Mouse (Mus musculus): ENCODE results near the gene Susd1.

Gene Susd1

GRCm38 (mm10) chr4:59340046-59340445 lies 98.4 kb downstream of the Susd1 start:
- DNase-seq (ENCODE audit: low spot score), result no peak

- no peak for DNase-seq (ENCODE audit: low spot score)
Measured at GRCm38 (mm10) chr4:59338896-59339535, 99.4 kb downstream of the Susd1 start.

- DNase-seq (ENCODE audit: low spot score), result no peak
Measured at GRCm38 (mm10) chr4:59337533-59337885, 100.9 kb downstream of the Susd1 start.

GRCm38 (mm10) chr4:59336846-59337532 lies 101.4 kb downstream of the Susd1 start:
- DNase-seq (ENCODE audit: low spot score), result no peak

- no peak for DNase-seq (ENCODE audit: low spot score)
Measured at GRCm38 (mm10) chr4:59336439-59336809, 102.0 kb downstream of the Susd1 start.

- DNase-seq (ENCODE audit: low spot score), result peak; percentile 48
Measured at GRCm38 (mm10) chr4:59335616-59336438, 102.6 kb downstream of the Susd1 start.

- no peak for DNase-seq (ENCODE audit: low spot score)
Measured at GRCm38 (mm10) chr4:59335101-59335500, 103.3 kb downstream of the Susd1 start.

- DNase-seq (ENCODE audit: low spot score), result no peak
Measured at GRCm38 (mm10) chr4:59334236-59334635, 104.2 kb downstream of the Susd1 start.

- DNase-seq (ENCODE audit: low spot score), result no peak
Measured at GRCm38 (mm10) chr4:59333424-59333895, 105.0 kb downstream of the Susd1 start.

- no peak for DNase-seq (ENCODE audit: low spot score)
Measured at GRCm38 (mm10) chr4:59332691-59333423, 105.6 kb downstream of the Susd1 start.

GRCm38 (mm10) chr4:59332089-59332488 lies 106.3 kb downstream of the Susd1 start:
- no peak for DNase-seq (ENCODE audit: low spot score)

GRCm38 (mm10) chr4:59331633-59332032 lies 106.8 kb downstream of the Susd1 start:
- DNase-seq (ENCODE audit: low spot score), result peak; percentile 62

GRCm38 (mm10) chr4:59330961-59331604 lies 107.3 kb downstream of the Susd1 start:
- DNase-seq (ENCODE audit: low spot score), result no peak

GRCm38 (mm10) chr4:59329461-59330304 lies 108.8 kb downstream of the Susd1 start:
- no peak for DNase-seq (ENCODE audit: low spot score)

GRCm38 (mm10) chr4:59328821-59329220 lies 109.6 kb downstream of the Susd1 start:
- DNase-seq (ENCODE audit: low spot score), result no peak

GRCm38 (mm10) chr4:59327986-59328385 lies 110.4 kb downstream of the Susd1 start:
- DNase-seq (ENCODE audit: low spot score), result no peak

- DNase-seq (ENCODE audit: low spot score), result no peak
Measured at GRCm38 (mm10) chr4:59326031-59326760, 112.2 kb downstream of the Susd1 start.

- no peak for DNase-seq (ENCODE audit: low spot score)
Measured at GRCm38 (mm10) chr4:59324317-59324716, 114.1 kb downstream of the Susd1 start.

- no peak for DNase-seq (ENCODE audit: low spot score)
Measured at GRCm38 (mm10) chr4:59323231-59323651, 115.2 kb downstream of the Susd1 start.

GRCm38 (mm10) chr4:59322733-59323132 lies 115.7 kb downstream of the Susd1 start:
- DNase-seq (ENCODE audit: low spot score), result no peak
